Mouse (Mus musculus) myocyte (in vitro differentiated cells): ENCODE measurements at regions not wholly inside any gene's neighbourhood (a gene's known extent, or its start where the extent isn't known, plus 50 kb on each side); places are given as distances from the start of the nearest gene placed in this dataset.

Experiments used
- H3K27me3 ChIP-seq: one replicate; pipeline ENCODE4 v1.6.1; 2011; ENCODE audit not compliant: control insufficient read depth, insufficient read depth, insufficient read length
- H3K36me3 ChIP-seq: one replicate; pipeline ENCODE4 v1.6.1; 2011; ENCODE audit not compliant: control insufficient read depth, insufficient read depth
- H3K4me2 ChIP-seq: one replicate; pipeline ENCODE4 v1.6.1; 2011; ENCODE audit warnings: low read depth, control low read depth
- H3K4me3 ChIP-seq: one replicate; pipeline ENCODE4 v1.5.1; 2011; ENCODE audit warnings: mild to moderate bottlenecking, control low read depth, moderate library complexity
- H3K79me2 ChIP-seq: one replicate; pipeline ENCODE4 v1.6.1; 2011; ENCODE audit not compliant: control insufficient read depth, insufficient read depth
- H3ac ChIP-seq: one replicate; pipeline ENCODE4 v1.6.1; 2011; ENCODE audit not compliant: control insufficient read depth, insufficient read length
- CEBPB ChIP-seq: IDR thresholded peaks from 2 replicates; pipeline ENCODE4 v1.6.1; 2011; ENCODE audit warnings: mild to moderate bottlenecking, moderate library complexity; ENCODE audit not compliant: poor library complexity, insufficient read depth, severe bottlenecking
- E2F4 ChIP-seq: IDR thresholded peaks from one replicate; pipeline ENCODE4 v1.6.1; 2011; ENCODE audit warnings: mild to moderate bottlenecking, control low read depth, moderate library complexity; ENCODE audit not compliant: insufficient read depth
- MAX ChIP-seq: IDR thresholded peaks from one replicate; pipeline ENCODE4 v1.6.1; 2011; ENCODE audit warnings: low read depth, mild to moderate bottlenecking, control low read depth
- MYOD1 ChIP-seq, 3 experiments: IDR thresholded peaks; one replicate each; pipeline ENCODE4 v1.6.1; 2011; ENCODE audit warnings: control low read depth in 2 of 3, low read depth in 2 of 3, mild to moderate bottlenecking in 2 of 3, moderate library complexity in 1 of 3; ENCODE audit not compliant: insufficient read length in 2 of 3, control insufficient read depth in 1 of 3
- MYOG ChIP-seq, 3 experiments: IDR thresholded peaks; one replicate each; pipeline ENCODE4 v1.6.1; 2011; ENCODE audit warnings: control low read depth in 2 of 3, low read depth in 2 of 3, mild to moderate bottlenecking in 2 of 3; ENCODE audit not compliant: insufficient read length in 2 of 3, control insufficient read depth in 1 of 3, insufficient read depth in 1 of 3
- POLR2A ChIP-seq: IDR thresholded peaks from one replicate; pipeline ENCODE4 v1.6.1; 2011; ENCODE audit warnings: low read depth, mild to moderate bottlenecking, control low read depth, moderate library complexity; ENCODE audit not compliant: insufficient read length
- POLR2AphosphoS2 ChIP-seq: IDR thresholded peaks from one replicate; pipeline ENCODE4 v1.6.1; 2011; ENCODE audit warnings: low read depth, control low read depth; ENCODE audit not compliant: insufficient read length
- REST ChIP-seq: IDR thresholded peaks from one replicate; pipeline ENCODE4 v1.6.1; 2011; ENCODE audit warnings: mild to moderate bottlenecking, control low read depth, moderate library complexity; ENCODE audit not compliant: insufficient read depth, insufficient read length
- SRF ChIP-seq: IDR thresholded peaks from one replicate; pipeline ENCODE4 v1.6.1; 2011; ENCODE audit warnings: low read depth; ENCODE audit not compliant: control insufficient read depth, insufficient read length
- TCF12 ChIP-seq: IDR thresholded peaks from one replicate; pipeline ENCODE4 v1.6.1; 2011; ENCODE audit warnings: mild to moderate bottlenecking, control low read depth; ENCODE audit not compliant: poor library complexity, insufficient read depth, severe bottlenecking
- TCF3 ChIP-seq: IDR thresholded peaks from one replicate; pipeline ENCODE4 v1.6.1; 2011; ENCODE audit warnings: low read depth, control low read depth; ENCODE audit not compliant: insufficient read length
- USF1 ChIP-seq: IDR thresholded peaks from one replicate; pipeline ENCODE4 v1.6.1; 2011; ENCODE audit warnings: low read depth, mild to moderate bottlenecking, control low read depth, moderate library complexity

- no peak overlapping the region for H3K4me2 ChIP-seq
- TF ChIP-seq MAX (no peak), CEBPB (no peak), USF1 (no peak), SRF (no peak), TCF12 (no peak), MYOG (IDR thresholded peaks at IDR 0.05; ENCODE audit: control insufficient read depth in 1 of 3, insufficient read depth in 1 of 3, insufficient read length in 2 of 3, low read depth in 2 of 3) (no peak), POLR2AphosphoS2 (no peak), POLR2A (no peak), E2F4 (no peak), TCF3 (no peak), MYOD1 (IDR thresholded peaks at IDR 0.05; ENCODE audit: control insufficient read depth in 1 of 3, insufficient read length in 2 of 3, low read depth in 2 of 3) (no peak), REST (no peak)
- H3K36me3 ChIP-seq = no peaks in the 10 kb centered on the region
- no peaks in the 10 kb centered on the region for H3K27me3 ChIP-seq
- no peak overlapping the region for H3K4me3 ChIP-seq
- H3ac ChIP-seq = no peak overlapping the region
- no peaks in the 10 kb centered on the region for H3K79me2 ChIP-seq
These were observed 426.3 kb upstream of the Mpdz start for GRCm38 (mm10) chr4:81868941-81869340.

GRCm38 (mm10) chr4:81841642-81842494 lies 399.3 kb upstream of the Mpdz start:
- no peak overlapping the region for H3K4me2 ChIP-seq
- H3ac ChIP-seq = no peak overlapping the region
- no peaks in the 10 kb centered on the region for H3K79me2 ChIP-seq
- no peaks in the 10 kb centered on the region for H3K36me3 ChIP-seq
- TF ChIP-seq USF1 (no peak), TCF12 (no peak), E2F4 (no peak), TCF3 (no peak), REST (no peak), MAX (no peak)
- H3K4me3 ChIP-seq = no peak overlapping the region
- H3K27me3 ChIP-seq = no peaks in the 10 kb centered on the region

DNA sequence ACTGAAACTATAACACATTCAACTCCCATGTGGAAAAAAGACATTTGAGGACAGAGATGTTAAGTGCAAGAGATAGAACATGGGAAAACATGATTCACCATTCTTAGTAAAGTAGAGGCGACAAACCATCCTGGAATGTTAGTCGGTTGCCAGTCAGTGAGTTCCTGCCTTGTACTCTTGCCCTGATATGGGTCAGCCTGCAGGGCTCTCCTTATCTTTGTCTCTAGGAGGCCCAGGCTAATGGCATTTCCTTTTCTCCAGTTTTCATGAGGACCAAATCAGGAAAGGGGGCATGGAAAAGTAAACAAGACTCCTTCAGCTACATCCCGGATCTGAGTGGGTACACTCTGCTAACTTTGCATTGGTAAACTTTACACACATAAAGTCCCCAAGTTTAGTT lies 387.4 kb upstream of the Mpdz start:
- H3K27me3 ChIP-seq = no peaks in the 10 kb centered on the region
- H3ac ChIP-seq = no peak overlapping the region
- TF ChIP-seq USF1 (no peak), TCF12 (no peak), MYOG (IDR thresholded peaks at IDR 0.05; ENCODE audit: control insufficient read depth in 1 of 3, insufficient read depth in 1 of 3, insufficient read length in 2 of 3, low read depth in 2 of 3) (no peak), POLR2A (no peak), MAX (no peak), TCF3 (no peak), REST (no peak), CEBPB (no peak), SRF (no peak), MYOD1 (IDR thresholded peaks at IDR 0.05; ENCODE audit: control insufficient read depth in 1 of 3, insufficient read length in 2 of 3, low read depth in 2 of 3) (no peak), POLR2AphosphoS2 (no peak)
- no peak overlapping the region for H3K4me3 ChIP-seq
- no peak overlapping the region for H3K4me2 ChIP-seq
- no peaks in the 10 kb centered on the region for H3K79me2 ChIP-seq
- no peaks in the 10 kb centered on the region for H3K36me3 ChIP-seq

DNA sequence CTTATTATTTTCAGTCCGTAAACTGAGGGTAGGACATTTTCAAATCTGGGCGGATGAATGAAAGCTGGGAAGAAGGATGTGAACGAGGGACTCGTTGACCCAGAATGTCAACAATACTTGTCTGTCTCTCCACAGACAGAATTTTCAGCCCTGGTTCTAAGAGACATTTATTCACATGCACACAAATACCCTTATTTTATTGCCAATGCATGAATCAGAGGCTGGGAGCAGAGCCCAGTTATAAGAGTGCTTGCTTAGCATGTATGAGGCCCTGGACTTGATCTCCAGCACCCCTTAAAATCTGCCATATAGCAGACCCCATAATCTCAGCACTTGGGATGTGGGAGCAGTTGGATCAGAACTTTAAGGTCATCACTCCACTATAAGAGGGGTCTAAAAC lies 384.8 kb upstream of the Mpdz start:
- H3K4me2 ChIP-seq = no peak overlapping the region
- TF ChIP-seq POLR2A (no peak), REST (no peak), TCF12 (no peak), MYOD1 (IDR thresholded peaks at IDR 0.05; ENCODE audit: control insufficient read depth in 1 of 3, insufficient read length in 2 of 3, low read depth in 2 of 3) (no peak), MYOG (IDR thresholded peaks at IDR 0.05; ENCODE audit: control insufficient read depth in 1 of 3, insufficient read depth in 1 of 3, insufficient read length in 2 of 3, low read depth in 2 of 3) (no peak), MAX (no peak), E2F4 (no peak), CEBPB (no peak), POLR2AphosphoS2 (no peak), USF1 (no peak), SRF (no peak), TCF3 (no peak)
- H3K4me3 ChIP-seq = no peak overlapping the region
- H3K79me2 ChIP-seq = no peaks in the 10 kb centered on the region
- H3K36me3 ChIP-seq = no peaks in the 10 kb centered on the region
- no peaks in the 10 kb centered on the region for H3K27me3 ChIP-seq
- H3ac ChIP-seq = no peak overlapping the region

DNA sequence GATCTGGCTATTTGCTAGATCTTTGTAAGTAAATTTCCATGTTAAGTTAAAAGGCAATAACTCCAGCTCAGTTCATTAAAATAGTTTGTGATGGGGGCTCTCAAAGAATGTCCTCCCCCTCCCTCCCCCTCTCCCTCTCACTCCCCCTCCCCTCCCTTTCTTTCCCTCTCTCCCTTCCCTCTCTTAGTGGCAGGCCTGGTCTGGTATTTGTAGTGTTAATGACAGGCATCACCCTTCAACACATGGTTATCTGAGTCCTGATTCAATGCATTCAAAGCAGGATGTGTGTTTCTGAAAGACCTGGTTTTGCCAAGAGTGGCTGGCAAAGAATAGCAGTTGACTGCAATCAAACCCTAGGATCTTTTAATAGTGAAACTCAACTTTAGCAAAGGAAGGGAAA lies 383.4 kb upstream of the Mpdz start:
- TF ChIP-seq MYOD1 (IDR thresholded peaks at IDR 0.05; ENCODE audit: control insufficient read depth in 1 of 3, insufficient read length in 2 of 3, low read depth in 2 of 3) (no peak), E2F4 (no peak), TCF3 (no peak), POLR2AphosphoS2 (no peak), REST (no peak), MYOG (IDR thresholded peaks at IDR 0.05; ENCODE audit: control insufficient read depth in 1 of 3, insufficient read depth in 1 of 3, insufficient read length in 2 of 3, low read depth in 2 of 3) (no peak), SRF (no peak), TCF12 (no peak), CEBPB (no peak), POLR2A (no peak), MAX (no peak), USF1 (no peak)
- Histone ChIP-seq H3K36me3 (no peaks in the 10 kb centered on the region), H3K4me2 (no peak overlapping the region), H3K4me3 (no peak overlapping the region), H3K79me2 (no peaks in the 10 kb centered on the region), H3K27me3 (no peaks in the 10 kb centered on the region), H3ac (no peak overlapping the region)
